Mouse (Mus musculus) heart, embryonic 14.5 days (tissue): Measurements from ENCODE around the gene Ehf. TPM values are rescaled to one million over a fixed set of nuclear protein-coding genes. Genes with fewer than 3 reads are reported as not detected.

ENCODE experiments used
- ATAC-seq: fragments of 200-750 bp; cut with Nextera tagmentation; 2 replicates; pipeline ENCODE4 v1.8.0; 2017; ENCODE audit warnings: low read depth, moderate TSS enrichment; ENCODE audit not compliant: insufficient number of reproducible peaks, insufficient read depth, low FRiP score
- H3K27ac ChIP-seq, 2 experiments: fragments of 200-500 bp in 1 of 2; fragments of 300-500 bp in 1 of 2; sonication (generic) in 1 of 2; replicated peaks in 1 of 2; 2 replicates each; pipeline ENCODE4 v1.5.1; 2012 to 2014; ENCODE audit warnings: low read depth in 2 of 2, low read length in 2 of 2, control low read depth in 1 of 2, mild to moderate bottlenecking in 1 of 2, mixed read lengths in 1 of 2; ENCODE audit not compliant: control insufficient read depth in 1 of 2, insufficient read depth in 1 of 2
- H3K27me3 ChIP-seq: fragments of 300-500 bp; sonication (generic); 2 replicates; pipeline ENCODE4 v1.6.1; 2014; ENCODE audit warnings: mild to moderate bottlenecking, low read length, control low read depth; ENCODE audit not compliant: control insufficient read depth, insufficient read depth
- H3K36me3 ChIP-seq: fragments of 300-500 bp; sonication (generic); 2 replicates; pipeline ENCODE4 v1.6.1; 2014; ENCODE audit warnings: mild to moderate bottlenecking, control low read depth, low read length, mixed read lengths; ENCODE audit not compliant: control insufficient read depth, insufficient read depth
- H3K4me1 ChIP-seq, 2 experiments: fragments of 200-500 bp in 1 of 2; fragments of 300-500 bp in 1 of 2; sonication (generic) in 1 of 2; 2 replicates each; pipeline ENCODE4 v1.6.1; 2012 to 2014; ENCODE audit warnings: low read length in 2 of 2, control low read depth in 1 of 2, mixed read lengths in 1 of 2; ENCODE audit not compliant: control insufficient read depth in 2 of 2, insufficient read depth in 2 of 2
- H3K4me2 ChIP-seq: fragments of 300-500 bp; sonication (generic); 2 replicates; pipeline ENCODE4 v1.6.1; 2014; ENCODE audit warnings: mild to moderate bottlenecking, low read length
- H3K4me3 ChIP-seq, 2 experiments: fragments of 200-500 bp in 1 of 2; fragments of 300-500 bp in 1 of 2; sonication (generic) in 1 of 2; 2 replicates each; pipeline ENCODE4 v1.5.1; 2012 to 2014; ENCODE audit warnings: low read length in 2 of 2, mild to moderate bottlenecking in 2 of 2, control low read depth in 1 of 2, low read depth in 1 of 2, moderate library complexity in 1 of 2; ENCODE audit not compliant: control insufficient read depth in 1 of 2, insufficient read depth in 1 of 2
- H3K9ac ChIP-seq: fragments of 300-500 bp; sonication (generic); 2 replicates; pipeline ENCODE4 v1.6.1; 2014; ENCODE audit warnings: mild to moderate bottlenecking, low read length
- H3K9me3 ChIP-seq: fragments of 300-500 bp; sonication (generic); 2 replicates; pipeline ENCODE4 v1.6.1; 2016; ENCODE audit warnings: low read length, control low read depth; ENCODE audit not compliant: control insufficient read depth
- WGBS: fragments of 180-500 bp; shearing (Covaris S2); extraction: QIAGEN DNeasy Blood & Tissue Kit; methylation state at CpG from one replicate; pipeline ENCODE4 v1.1.7; 2014; 5-methylcytosine and 5-hydroxymethylcytosine counted together
- polyA plus RNA-seq: library from polyadenylated mRNA; unstranded; fragments of >200 nt; fragmentation: Nextera tagmentation; extraction: Ambion mirVana; gene quantifications from 2 replicates; pipeline ENCODE4 v1.2.1, GENCODE M21; 2014

The Ehf gene
- polyA plus RNA-seq, 1 experiment from 2014 or later: 0.20 TPM

DNA sequence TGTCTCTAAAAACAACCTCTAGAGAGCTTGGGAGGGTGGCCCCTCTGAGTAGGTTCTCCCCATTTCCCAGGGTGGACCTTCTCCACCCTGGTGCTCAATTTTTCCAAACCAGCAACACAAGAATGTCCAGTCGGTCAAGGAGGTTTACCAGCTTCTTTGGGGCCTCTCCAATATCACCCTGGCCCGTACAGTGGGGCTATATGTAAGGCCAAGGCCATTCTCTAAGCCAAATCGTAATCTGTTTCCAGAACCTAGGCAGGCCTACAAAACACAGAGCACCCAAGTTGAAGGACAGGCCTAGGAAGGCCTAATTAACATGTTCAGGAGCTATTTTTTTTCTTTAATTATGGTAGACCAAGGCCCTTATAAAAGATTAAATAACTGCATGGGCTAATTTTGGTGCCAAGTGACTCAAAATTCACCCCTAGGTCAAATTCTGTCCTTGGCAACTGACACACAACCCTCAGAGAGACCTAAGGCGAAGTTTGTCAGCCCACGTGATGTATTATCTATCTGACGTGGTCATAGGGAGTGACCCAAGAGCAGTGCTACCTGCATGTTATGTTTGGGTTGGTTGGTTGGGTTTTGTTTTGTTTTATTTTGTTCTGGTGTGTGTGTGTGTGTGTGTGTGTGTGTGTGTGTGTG lies 27.6 kb downstream of the Ehf start:
- no peaks in the 10 kb centered on the region for H3K9me3 ChIP-seq
- H3K36me3 ChIP-seq: no peaks in the 10 kb centered on the region
- no peaks in the 10 kb centered on the region for H3K27me3 ChIP-seq
- H3K9ac ChIP-seq: no peak overlapping the region
- no peak overlapping the region for H3K4me3 ChIP-seq
- peaks cover 4 to 7% of the 10 kb centered on the region in 2 experiments; a peak in 3 of 4 replicates for H3K4me1 ChIP-seq
- 86% methylated on average over 6 of the region's 6 CpGs for WGBS
- ATAC-seq: no peak
- no peak overlapping the region for H3K27ac ChIP-seq
- H3K4me2 ChIP-seq: no peak overlapping the region

- Histone ChIP-seq H3K4me1 (peaks cover 4 to 7% of the 10 kb centered on the region in 2 experiments; a peak in 3 of 4 replicates), H3K9ac (no peak overlapping the region), H3K36me3 (no peaks in the 10 kb centered on the region), H3K27me3 (no peaks in the 10 kb centered on the region), H3K9me3 (no peaks in the 10 kb centered on the region), H3K27ac (no peak overlapping the region), H3K4me2 (no peak overlapping the region), H3K4me3 (no peak overlapping the region)
- no peak for ATAC-seq
- 75% methylated on average over 2 of the region's 2 CpGs for WGBS
These were observed 28.3 kb downstream of the Ehf start for GRCm38 (mm10) chr2:103274803-103275202.

GRCm38 (mm10) chr2:103274270-103274669 lies 28.8 kb downstream of the Ehf start:
- H3K4me1 ChIP-seq: peaks cover 4 to 7% of the 10 kb centered on the region in 2 experiments; a peak in 3 of 4 replicates
- no peak for ATAC-seq
- 58% methylated on average over 1 of the region's 1 CpGs for WGBS

DNA sequence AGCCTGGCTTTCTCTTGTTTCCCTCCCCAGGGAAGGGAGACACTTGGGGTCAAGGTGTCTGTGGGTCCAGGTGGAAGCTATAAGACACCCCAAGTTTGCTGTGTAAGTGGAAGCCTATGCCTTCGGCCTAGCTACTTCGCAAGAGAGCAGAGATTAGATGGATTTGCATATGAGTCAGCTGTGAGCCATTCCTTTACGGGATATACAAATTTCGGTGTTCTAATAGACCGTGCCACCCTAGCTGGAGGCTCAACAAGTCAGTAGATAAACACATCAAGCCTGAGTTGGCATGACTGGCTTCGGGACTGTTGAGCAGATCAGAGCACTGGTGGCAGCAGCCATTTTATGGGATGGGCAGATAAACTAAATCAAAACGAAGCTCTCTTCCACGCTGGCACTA lies 31.6 kb downstream of the Ehf start:
- 84% methylated on average over 8 of the region's 8 CpGs for WGBS
- no peak overlapping the region for H3K4me3 ChIP-seq
- H3K9me3 ChIP-seq: no peaks in the 10 kb centered on the region
- no peak for ATAC-seq
- no peaks in the 10 kb centered on the region for H3K27me3 ChIP-seq
- H3K9ac ChIP-seq: no peak overlapping the region
- no peak overlapping the region for H3K4me2 ChIP-seq
- H3K4me1 ChIP-seq: peaks cover 0 to 1% of the 10 kb centered on the region in 2 experiments; a peak in 1 of 4 replicates
- H3K36me3 ChIP-seq: no peaks in the 10 kb centered on the region
- no peak overlapping the region for H3K27ac ChIP-seq

More at GRCm38 (mm10) chr2:103274270-103274669, 28.8 kb downstream of the Ehf start:
- Histone ChIP-seq H3K9ac (no peak overlapping the region), H3K36me3 (no peaks in the 10 kb centered on the region), H3K27me3 (no peaks in the 10 kb centered on the region), H3K9me3 (no peaks in the 10 kb centered on the region), H3K27ac (no peak overlapping the region), H3K4me3 (no peak overlapping the region), H3K4me2 (no peak overlapping the region)

DNA sequence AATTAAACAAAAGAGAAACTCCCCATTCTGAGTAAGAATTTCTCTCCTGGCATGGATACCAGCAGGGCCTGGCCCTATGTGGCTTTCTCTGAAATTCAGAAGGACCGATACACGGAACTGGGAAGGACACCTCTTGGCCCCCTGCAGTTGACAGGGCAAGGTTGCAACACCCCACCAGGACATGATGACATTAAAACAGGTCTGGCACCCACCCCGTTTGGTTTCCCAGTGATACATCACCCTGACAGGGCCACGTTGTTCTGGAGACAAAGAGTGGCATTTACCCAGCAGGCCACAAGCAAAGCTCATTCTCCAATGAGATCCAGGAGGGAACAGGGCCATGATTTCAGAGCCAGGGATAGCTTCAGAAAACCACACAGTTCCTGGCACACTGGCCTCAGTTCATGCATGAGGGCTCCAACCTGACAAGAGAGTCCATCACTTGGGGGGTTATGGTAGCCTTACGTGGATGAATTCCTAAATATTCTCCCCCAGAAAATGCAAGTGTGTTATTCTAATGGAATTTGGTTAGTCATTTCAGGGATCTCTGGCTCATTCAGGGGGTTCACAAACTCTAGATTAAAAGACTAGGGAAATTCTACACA lies 32.4 kb downstream of the Ehf start:
- Histone ChIP-seq H3K4me3 (no peak overlapping the region), H3K4me1 (no peaks in the 10 kb centered on the region), H3K4me2 (no peak overlapping the region), H3K36me3 (no peaks in the 10 kb centered on the region), H3K27me3 (no peaks in the 10 kb centered on the region), H3K9me3 (no peaks in the 10 kb centered on the region), H3K9ac (no peak overlapping the region), H3K27ac (no peak overlapping the region)
- ATAC-seq: no peak
- 76% methylated on average over 5 of the region's 5 CpGs for WGBS

DNA sequence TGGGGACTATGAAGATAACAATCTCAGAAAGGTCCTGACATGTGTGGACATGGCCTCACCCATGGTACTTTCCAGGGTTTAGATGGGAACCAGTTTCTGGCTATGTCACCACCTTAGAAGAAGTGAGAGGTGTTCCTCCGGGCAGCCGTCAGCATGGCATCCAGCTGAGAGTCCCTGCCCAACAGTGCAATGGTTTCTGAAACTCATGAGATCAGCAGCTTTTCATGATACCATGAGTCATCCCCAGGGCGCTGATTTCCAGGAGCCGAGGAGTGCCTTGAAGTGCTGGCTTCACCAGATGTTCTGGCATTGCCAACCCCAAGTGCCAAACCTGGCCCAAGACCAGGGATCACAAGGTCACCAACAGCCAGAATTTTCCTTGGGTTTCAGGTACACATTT lies 64.0 kb downstream of the Ehf start:
- WGBS: 77% methylated on average over 4 of the region's 4 CpGs

GRCm38 (mm10) chr2:103226781-103227180 lies 76.3 kb downstream of the Ehf start:
- ATAC-seq: no peak
- no peaks in the 10 kb centered on the region for H3K4me1 ChIP-seq

More for the DNA sequence above, 64.0 kb downstream of the Ehf start:
- Histone ChIP-seq H3K27me3 (no peaks in the 10 kb centered on the region), H3K9ac (no peak overlapping the region), H3K4me3 (no peak overlapping the region), H3K4me1 (no peaks in the 10 kb centered on the region), H3K9me3 (no peaks in the 10 kb centered on the region), H3K27ac (no peak overlapping the region), H3K4me2 (no peak overlapping the region), H3K36me3 (no peaks in the 10 kb centered on the region)
- no peak for ATAC-seq

More at GRCm38 (mm10) chr2:103226781-103227180, 76.3 kb downstream of the Ehf start:
- no peaks in the 10 kb centered on the region for H3K27me3 ChIP-seq
- no peak overlapping the region for H3K4me3 ChIP-seq
- H3K27ac ChIP-seq: no peak overlapping the region
- no peaks in the 10 kb centered on the region for H3K36me3 ChIP-seq
- 90% methylated on average over 2 of the region's 2 CpGs for WGBS
- H3K9ac ChIP-seq: no peak overlapping the region
- H3K9me3 ChIP-seq: no peaks in the 10 kb centered on the region
- H3K4me2 ChIP-seq: no peak overlapping the region
